Mouse (Mus musculus) hindlimb bud, embryonic 11.5 days (tissue): ENCODE measurements at regions not wholly inside any gene's neighbourhood (a gene's known extent, or its start where the extent isn't known, plus 50 kb on each side); places are given as distances from the start of the nearest gene placed in this dataset.

ENCODE experiments used
- DNase-seq: peaks from one replicate; pipeline ENCODE4 v3.0.0-alpha.2; 2012; ENCODE audit warnings: low read depth, low spot score; ENCODE audit errors: extremely low spot score

- no peak for DNase-seq
These were observed 107.4 kb upstream of the Unc5b start for GRCm38 (mm10) chr10:60938749-60939148.

DNA sequence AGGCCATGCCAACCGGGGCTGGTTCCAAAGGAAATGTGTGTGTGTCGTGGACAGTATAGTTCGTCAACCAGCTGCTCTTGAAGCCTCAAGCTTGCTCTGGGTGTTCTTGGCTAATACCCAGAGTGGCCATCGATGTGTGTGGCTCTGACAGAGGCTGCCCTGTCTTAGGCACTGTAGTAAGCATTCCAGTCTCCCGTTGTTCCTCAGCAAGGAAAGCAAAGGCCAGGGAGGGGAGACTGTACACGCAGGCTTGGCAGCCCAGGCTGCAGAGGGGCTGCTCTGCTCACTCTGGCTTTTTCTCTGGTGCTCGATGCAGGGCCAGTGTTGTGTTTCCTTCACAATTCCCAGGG lies 106.1 kb upstream of the Unc5b start:
- DNase-seq = no peak

GRCm38 (mm10) chr10:60936659-60937516 lies 105.5 kb upstream of the Unc5b start:
- no peak for DNase-seq

DNA sequence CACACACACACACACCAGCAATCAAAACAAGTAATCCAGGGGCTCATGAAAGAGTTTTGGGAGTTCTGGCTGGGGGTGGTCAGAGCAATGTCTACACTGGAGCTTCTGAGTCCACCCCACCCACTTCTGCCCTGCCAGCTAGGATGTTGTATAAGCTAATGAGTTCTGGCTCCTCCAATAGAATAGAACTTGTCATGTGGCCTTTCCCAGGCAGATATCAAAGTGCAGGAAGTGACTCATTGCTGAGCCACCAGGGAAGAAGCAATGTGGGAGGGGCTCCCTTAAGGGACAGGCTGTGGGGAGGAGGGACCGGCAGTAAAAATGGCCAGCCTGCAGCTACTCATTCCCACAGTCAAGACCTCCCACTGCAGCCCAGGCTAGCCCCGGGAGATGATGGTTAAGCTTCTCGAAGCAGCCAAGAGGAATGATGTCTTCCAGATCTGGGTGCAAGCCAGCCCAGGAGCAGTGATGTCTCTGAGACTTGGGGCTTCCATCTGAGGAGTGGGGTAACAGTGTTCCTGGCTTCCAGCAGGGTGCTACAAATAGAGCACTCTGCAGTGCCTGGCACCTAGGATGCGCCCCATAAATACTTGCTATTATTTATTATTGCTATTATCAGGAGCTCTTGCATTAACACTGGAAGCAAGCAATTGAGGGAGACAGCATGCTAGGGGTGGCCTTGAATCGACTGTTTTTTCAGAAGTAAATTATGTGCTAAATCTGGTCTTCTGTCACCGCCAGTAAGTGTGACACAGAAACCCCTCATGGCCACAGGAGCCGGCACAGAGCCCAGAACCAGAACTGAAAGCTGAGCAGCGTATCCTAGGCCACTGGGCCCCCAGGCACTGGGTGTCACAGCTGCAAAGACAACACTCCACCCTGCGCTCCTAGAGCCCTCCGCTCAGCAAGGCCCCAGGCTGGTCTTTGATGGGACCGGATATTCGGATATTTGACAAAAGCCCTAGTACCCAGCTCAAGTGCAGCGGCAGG lies 103.2 kb upstream of the Unc5b start:
- DNase-seq = no peak

GRCm38 (mm10) chr10:60933891-60934290 lies 102.5 kb upstream of the Unc5b start:
- DNase-seq = no peak

DNA sequence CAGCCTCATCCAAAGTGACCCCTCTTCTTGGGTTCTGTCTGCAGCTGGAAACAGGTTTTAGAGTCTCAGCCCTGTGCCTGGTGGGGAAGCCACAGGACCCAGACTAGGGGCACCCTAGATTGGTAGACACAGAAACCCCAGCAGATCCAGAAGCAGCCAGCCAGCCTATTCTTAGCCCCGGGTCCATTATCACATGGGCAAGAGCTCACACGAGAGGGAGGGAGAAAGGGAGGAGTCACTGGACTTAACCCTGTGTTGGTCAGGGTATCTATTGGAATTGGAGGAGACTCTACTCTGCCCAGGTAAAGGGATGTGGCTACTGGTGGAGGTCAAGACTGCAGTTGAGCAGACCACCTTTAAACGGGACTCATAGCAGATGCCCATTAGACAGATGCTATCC lies 101.5 kb upstream of the Unc5b start:
- DNase-seq = no peak

- DNase-seq = no peak
These were observed 100.6 kb upstream of the Unc5b start for GRCm38 (mm10) chr10:60931891-60932378.

GRCm38 (mm10) chr10:60928646-60929045 lies 97.3 kb upstream of the Unc5b start:
- DNase-seq = no peak

GRCm38 (mm10) chr10:60928164-60928563 lies 96.8 kb upstream of the Unc5b start:
- no peak for DNase-seq

DNA sequence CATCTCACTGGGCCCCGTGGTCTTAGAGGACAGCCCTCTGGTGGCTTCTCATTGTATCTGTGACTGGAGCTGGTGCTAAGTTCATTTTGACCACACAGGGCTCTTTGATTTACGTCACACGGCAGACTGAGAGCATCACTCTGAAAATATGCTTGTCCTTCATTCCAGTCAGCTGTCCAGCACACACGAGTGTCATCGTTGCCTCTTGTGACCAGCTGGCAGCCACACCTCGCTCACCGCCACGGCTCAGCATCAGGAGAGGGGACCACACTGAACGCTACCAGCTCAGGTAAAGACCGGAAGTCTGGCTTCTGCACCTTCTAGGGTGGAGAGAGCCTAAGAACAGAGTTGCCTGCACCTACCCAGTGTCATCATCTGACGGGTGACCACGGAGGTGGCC lies 95.3 kb upstream of the Unc5b start:
- DNase-seq = no peak

DNA sequence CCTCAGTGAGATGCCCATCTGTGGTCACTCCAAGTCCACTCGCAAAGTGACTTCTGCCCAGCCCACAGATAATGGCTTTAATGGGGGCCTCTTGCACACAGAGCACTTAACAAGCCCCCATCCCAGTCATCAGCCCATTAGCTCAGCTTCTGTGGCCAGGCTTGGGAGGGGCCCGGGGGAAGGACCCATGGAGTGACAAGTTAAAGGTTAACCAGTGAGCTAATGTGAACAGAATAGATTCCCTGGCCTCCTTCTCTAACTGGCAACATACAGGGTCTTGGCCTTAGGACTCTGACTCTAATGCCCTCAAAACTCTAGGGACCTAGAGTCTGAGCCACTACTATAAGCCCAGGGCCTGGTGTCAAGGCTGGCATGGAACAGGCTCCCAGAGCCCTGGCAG lies 94.3 kb upstream of the Unc5b start:
- DNase-seq = no peak

DNA sequence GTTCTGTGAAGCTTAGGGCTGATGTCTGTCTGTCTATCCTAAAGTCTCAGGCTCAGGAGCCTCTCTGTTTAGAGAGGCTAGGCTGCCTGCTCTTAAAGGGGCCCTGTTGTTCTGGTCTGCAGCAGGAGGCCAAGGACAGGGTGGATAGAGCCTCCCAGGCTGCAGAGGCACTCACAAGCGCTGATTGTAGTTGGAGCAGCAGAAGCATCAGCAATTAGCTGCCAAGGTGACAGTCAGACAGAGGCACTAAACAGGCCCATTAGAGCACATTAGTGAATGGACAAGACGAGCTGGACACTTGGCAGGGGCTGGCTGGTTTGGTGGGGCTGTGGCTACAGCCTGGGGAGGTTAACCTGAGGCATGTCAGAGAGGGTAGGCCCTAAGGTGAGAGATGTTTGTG lies 93.8 kb upstream of the Unc5b start:
- no peak for DNase-seq

- DNase-seq = no peak
These were observed 92.4 kb upstream of the Unc5b start for GRCm38 (mm10) chr10:60923806-60924205.

DNA sequence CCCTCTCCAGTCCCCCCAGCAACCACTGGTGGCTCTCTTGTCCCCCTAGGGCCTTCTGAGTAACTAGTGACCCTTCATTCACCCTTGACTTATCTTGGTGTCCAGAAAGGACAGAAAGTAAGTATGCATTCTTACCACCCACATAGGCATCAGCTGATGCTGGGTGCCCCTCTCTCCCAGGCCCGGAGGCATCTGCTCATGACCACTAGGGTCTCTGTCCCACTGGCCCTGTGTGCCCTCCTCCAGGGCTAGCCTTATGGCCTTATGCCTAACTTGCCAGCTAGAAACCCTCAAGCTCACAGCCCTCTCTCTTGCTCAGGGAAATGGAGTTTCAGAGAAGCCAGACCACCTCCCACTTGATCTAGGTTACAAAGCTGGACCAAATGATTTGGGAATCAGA lies 89.2 kb upstream of the Unc5b start:
- no peak for DNase-seq

DNA sequence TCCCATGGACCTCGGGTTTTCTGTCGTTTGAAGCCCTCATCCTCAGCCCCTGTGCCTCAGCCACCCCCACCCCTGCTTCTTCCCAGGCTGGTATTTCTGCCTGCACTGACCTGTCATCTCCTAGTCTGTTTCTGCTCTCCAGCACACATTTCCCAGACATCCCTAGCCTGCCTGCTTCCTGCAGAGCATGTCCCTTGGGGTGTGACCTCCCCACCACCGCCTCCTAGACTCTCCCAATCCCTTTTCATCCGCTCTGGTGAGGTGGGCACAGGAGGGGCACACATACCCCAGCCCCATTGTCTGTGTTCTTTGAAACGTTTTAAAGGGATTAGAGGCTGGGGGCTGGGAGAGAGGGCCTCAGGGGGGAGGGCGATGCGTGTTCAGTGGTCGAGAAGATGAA lies 86.6 kb upstream of the Unc5b start:
- DNase-seq = no peak

DNA sequence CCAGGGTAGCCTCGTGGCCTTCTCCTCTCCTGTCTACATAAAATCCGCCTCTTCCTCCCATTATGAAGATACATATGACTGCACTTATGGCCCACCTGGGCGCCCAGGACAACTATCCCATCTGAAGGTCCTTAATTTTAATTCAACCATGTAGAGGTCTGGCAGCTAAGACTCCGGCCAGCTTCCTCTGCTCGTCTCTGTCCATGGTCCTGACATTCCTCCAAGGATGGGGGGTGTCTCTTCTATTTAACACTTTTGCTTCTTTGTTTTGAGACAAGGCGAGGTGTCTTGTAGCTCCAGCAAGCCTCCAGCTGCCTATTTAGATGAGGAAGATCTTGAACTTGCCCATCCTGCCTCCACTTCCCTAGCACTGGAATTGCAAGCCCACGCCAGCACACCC lies 83.0 kb upstream of the Unc5b start:
- DNase-seq = peak; percentile 31

DNA sequence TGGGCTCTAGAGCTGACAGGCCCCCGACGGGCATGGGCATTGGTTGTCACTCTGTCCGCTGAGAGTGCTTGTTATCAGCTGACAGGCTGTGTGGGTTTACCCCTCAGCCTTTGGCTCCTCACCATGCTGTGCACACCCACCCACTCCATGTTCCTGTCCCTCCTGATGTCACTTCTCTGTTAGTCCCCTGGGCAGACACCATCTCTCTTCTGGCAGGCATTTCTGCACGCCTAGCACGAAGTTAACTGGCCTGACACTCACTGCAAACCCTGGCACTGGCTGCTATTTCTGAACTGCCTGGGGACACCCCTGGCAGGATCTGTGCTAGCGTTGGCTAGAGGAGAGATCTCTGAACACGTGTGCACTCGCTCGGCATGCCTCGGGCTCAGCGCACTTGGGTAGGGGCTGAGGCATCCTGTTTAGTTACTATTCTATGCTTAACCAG lies 82.1 kb upstream of the Unc5b start:
- DNase-seq = no peak

DNA sequence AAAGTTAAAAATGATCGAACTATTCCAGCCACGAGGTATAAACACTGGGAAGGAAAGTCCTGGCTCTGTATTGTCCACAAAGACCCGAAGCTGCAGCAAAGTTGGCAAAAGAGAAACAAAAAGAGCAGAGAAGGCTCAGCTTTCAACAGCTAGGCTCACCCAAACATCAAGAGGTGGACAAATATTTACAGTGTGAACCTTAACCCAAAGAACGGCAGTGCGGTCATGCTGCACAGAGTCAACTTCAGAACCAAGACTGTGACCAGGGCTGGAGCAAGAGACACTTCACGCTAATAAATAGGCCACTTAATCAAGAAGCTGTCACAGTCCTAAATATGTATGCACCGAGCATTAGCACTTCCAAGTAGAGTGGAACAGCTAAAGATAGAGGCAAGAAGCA lies 73.0 kb upstream of the Unc5b start:
- DNase-seq = no peak

DNA sequence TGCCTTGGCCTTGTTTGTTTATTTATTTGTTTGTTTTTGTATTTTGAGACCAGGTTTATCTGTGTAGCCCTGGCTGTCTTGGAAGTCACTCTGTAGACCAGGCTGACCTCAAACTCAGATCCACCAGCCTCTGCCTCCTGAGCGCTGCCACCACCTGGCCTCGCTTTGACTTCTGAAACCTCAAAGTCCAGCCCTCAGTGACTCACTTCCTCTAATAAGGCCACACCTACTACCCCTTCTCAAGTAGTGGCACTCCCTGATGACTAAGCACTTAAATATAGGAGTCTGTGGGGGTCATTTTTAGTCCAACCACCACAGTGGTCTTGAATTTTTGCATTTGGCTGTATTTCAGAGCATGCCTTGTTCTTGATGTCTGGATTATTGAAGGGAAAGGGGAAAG lies 69.6 kb upstream of the Unc5b start:
- no peak for DNase-seq

DNA sequence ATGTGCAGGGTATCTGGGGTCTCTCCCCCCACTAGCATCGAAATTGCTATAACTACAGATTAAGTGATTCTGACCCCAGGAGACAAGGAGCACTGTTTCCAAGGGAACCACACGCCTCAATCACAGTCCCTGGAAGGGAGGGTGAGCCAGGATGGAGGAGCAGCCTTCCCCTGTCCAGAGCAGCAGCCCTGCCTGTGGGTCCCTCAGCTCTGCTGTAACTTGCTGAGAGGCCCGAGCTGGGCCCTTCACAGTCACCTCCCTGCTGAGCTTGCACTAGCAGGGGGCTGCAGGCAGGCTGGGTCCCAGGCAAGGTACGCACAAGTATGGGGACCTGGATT lies 62.4 kb upstream of the Unc5b start:
- DNase-seq = no peak

GRCm38 (mm10) chr10:60893130-60893809 lies 61.9 kb upstream of the Unc5b start:
- no peak for DNase-seq
